Mouse (Mus musculus) liver, embryonic 13.5 days (tissue): ENCODE measurements around the gene Rlbp1. TPM values are rescaled to one million over a fixed set of nuclear protein-coding genes. Genes with fewer than 3 reads are reported as not detected.

Experiments
- ATAC-seq: fragments of 200-750 bp; cut with Nextera tagmentation; 2 replicates; pipeline ENCODE4 v1.8.0; 2017; ENCODE audit warnings: low read depth, mild to moderate bottlenecking, moderate number of reproducible peaks, moderate library complexity
- DNase-seq: peaks from one replicate; pipeline ENCODE4 v3.0.0; 2022
- H3K27ac ChIP-seq: fragments of 300-500 bp; sonication (generic); 2 replicates; pipeline ENCODE4 v1.5.1; 2015; ENCODE audit warnings: moderate library complexity, mild to moderate bottlenecking, inconsistent platforms
- H3K27me3 ChIP-seq: fragments of 300-500 bp; sonication (generic); 2 replicates; pipeline ENCODE4 v1.6.1; 2015; ENCODE audit warnings: mild to moderate bottlenecking, inconsistent platforms
- H3K36me3 ChIP-seq: fragments of 300-500 bp; sonication (generic); 2 replicates; pipeline ENCODE4 v1.6.1; 2015; ENCODE audit warnings: mild to moderate bottlenecking, inconsistent platforms
- H3K4me1 ChIP-seq: fragments of 300-500 bp; sonication (generic); replicated peaks from 2 replicates; pipeline ENCODE4 v1.6.1; 2015; ENCODE audit warnings: inconsistent platforms
- H3K4me2 ChIP-seq: fragments of 300-500 bp; sonication (generic); 2 replicates; pipeline ENCODE4 v1.6.1; 2015; ENCODE audit warnings: inconsistent platforms, mild to moderate bottlenecking, moderate library complexity
- H3K4me3 ChIP-seq: fragments of 300-500 bp; sonication (generic); replicated peaks from 2 replicates; pipeline ENCODE4 v1.5.1; 2015; ENCODE audit warnings: mild to moderate bottlenecking, inconsistent platforms
- H3K9ac ChIP-seq: fragments of 300-500 bp; sonication (generic); 2 replicates; pipeline ENCODE4 v1.6.1; 2015; ENCODE audit warnings: mild to moderate bottlenecking, inconsistent platforms
- H3K9me3 ChIP-seq: fragments of 300-500 bp; sonication (generic); replicated peaks from 2 replicates; pipeline ENCODE4 v1.6.1; 2016; ENCODE audit warnings: inconsistent platforms
- WGBS: fragments of 180-500 bp; shearing (Covaris S2); methylation state at CpG from one replicate; pipeline ENCODE4 v1.1.7; 2015; ENCODE audit not compliant: insufficient replicate concordance; 5-methylcytosine and 5-hydroxymethylcytosine counted together
- polyA plus RNA-seq: library from polyadenylated mRNA; unstranded; fragments of >200 nt; fragmentation: Nextera tagmentation; extraction: Ambion mirVana; gene quantifications from 2 replicates; pipeline ENCODE4 v1.2.1, GENCODE M21; 2015

Gene Rlbp1
- polyA plus RNA-seq, 1 experiment from 2014 or later, result 0.06 TPM

GRCm38 (mm10) chr7:79394666-79395065 is 7.8 kb upstream of the Rlbp1 start:
- 70% methylated on average over 7 of the region's 7 CpGs for WGBS
- DNase-seq (no peak), ATAC-seq (no peak)
- Histone ChIP-seq H3K4me1 (peaks cover 21% of the 10 kb centered on the region), H3K4me3 (no peak overlapping the region), H3K9ac (no peak overlapping the region), H3K36me3 (peaks cover 14% of the 10 kb centered on the region), H3K27me3 (no peaks in the 10 kb centered on the region), H3K27ac (no peak overlapping the region), H3K4me2 (no peak overlapping the region), H3K9me3 (no peaks in the 10 kb centered on the region)

GRCm38 (mm10) chr7:79393924-79394323 is 7.1 kb upstream of the Rlbp1 start:
- H3K4me3 ChIP-seq, result no peak overlapping the region
- H3K9me3 ChIP-seq, result no peaks in the 10 kb centered on the region
- no peak overlapping the region for H3K27ac ChIP-seq
- 91% methylated on average over 7 of the region's 7 CpGs for WGBS
- no peak overlapping the region for H3K9ac ChIP-seq
- no peaks in the 10 kb centered on the region for H3K27me3 ChIP-seq
- ATAC-seq (no peak), DNase-seq (no peak)
- H3K36me3 ChIP-seq, result peaks cover 10% of the 10 kb centered on the region
- no peak overlapping the region for H3K4me2 ChIP-seq
- peaks cover 21% of the 10 kb centered on the region for H3K4me1 ChIP-seq

- Histone ChIP-seq H3K9ac (peak overlapping the region; percentile 78), H3K4me1 (peaks cover 21% of the 10 kb centered on the region), H3K9me3 (no peaks in the 10 kb centered on the region), H3K36me3 (peaks cover 8% of the 10 kb centered on the region), H3K27ac (peak overlapping the region; percentile 89), H3K4me3 (peak overlapping the region; percentile 76), H3K4me2 (peak overlapping the region; percentile 90), H3K27me3 (no peaks in the 10 kb centered on the region)
- WGBS, result 42% methylated on average over 9 of the region's 9 CpGs
- peak; percentile 74 for ATAC-seq
- peak; percentile 57 for DNase-seq
Measured at GRCm38 (mm10) chr7:79392860-79393513, 6.1 kb upstream of the Rlbp1 start.

- Histone ChIP-seq H3K27me3 (no peaks in the 10 kb centered on the region), H3K36me3 (peaks cover 3% of the 10 kb centered on the region; the same call in 1 of the 2 replicates), H3K4me2 (peak within 1 kb of the TSS; percentile 90), H3K27ac (peak within 1 kb of the TSS; percentile 89), H3K4me1 (peaks cover 21% of the 10 kb centered on the region), H3K9ac (peak within 1 kb of the TSS; percentile 78), H3K4me3 (peak within 1 kb of the TSS; percentile 76), H3K9me3 (no peaks in the 10 kb centered on the region)
- WGBS, result under 1% methylated on average over 44 of the region's 44 CpGs
- ATAC-seq (peak; percentile 89), DNase-seq (peak; percentile 91)
Measured at GRCm38 (mm10) chr7:79391883-79392649, 5.2 kb upstream of the Rlbp1 start, which contains the start of gene Fanci. TSS of gene Fanci (plus strand) at chr7:79391929.

- Histone ChIP-seq H3K4me1 (peaks cover 21% of the 10 kb centered on the region), H3K4me2 (peak overlapping the region; percentile 90), H3K27ac (peak overlapping the region; percentile 89), H3K36me3 (peaks cover 2% of the 10 kb centered on the region; the same call in 1 of the 2 replicates), H3K9me3 (no peaks in the 10 kb centered on the region), H3K27me3 (no peaks in the 10 kb centered on the region), H3K4me3 (peak overlapping the region; percentile 76), H3K9ac (peak overlapping the region; percentile 78)
- WGBS, result 21% methylated on average over 3 of the region's 3 CpGs
- ATAC-seq (no peak), DNase-seq (no peak)
Measured at GRCm38 (mm10) chr7:79391471-79391870, 4.6 kb upstream of the Rlbp1 start.

- ATAC-seq (no peak), DNase-seq (no peak)
- no peaks in the 10 kb centered on the region for H3K36me3 ChIP-seq
- 67% methylated on average over 5 of the region's 5 CpGs for WGBS
- no peak overlapping the region for H3K4me3 ChIP-seq
- H3K4me1 ChIP-seq, result peaks cover 21% of the 10 kb centered on the region
- no peaks in the 10 kb centered on the region for H3K27me3 ChIP-seq
- no peaks in the 10 kb centered on the region for H3K9me3 ChIP-seq
- no peak overlapping the region for H3K27ac ChIP-seq
- H3K4me2 ChIP-seq, result no peak overlapping the region
- H3K9ac ChIP-seq, result no peak overlapping the region
Measured at GRCm38 (mm10) chr7:79390141-79390708, 3.4 kb upstream of the Rlbp1 start.

- peaks cover 14% of the 10 kb centered on the region for H3K4me1 ChIP-seq
- no peaks in the 10 kb centered on the region for H3K9me3 ChIP-seq
- no peaks in the 10 kb centered on the region for H3K27me3 ChIP-seq
- ATAC-seq, result no peak
- no peak overlapping the region for H3K27ac ChIP-seq
- DNase-seq, result no peak
- no peak overlapping the region for H3K4me2 ChIP-seq
- H3K36me3 ChIP-seq, result no peaks in the 10 kb centered on the region
- H3K9ac ChIP-seq, result no peak overlapping the region
- WGBS, result 70% methylated on average over 7 of the region's 7 CpGs
- no peak overlapping the region for H3K4me3 ChIP-seq
Measured at GRCm38 (mm10) chr7:79388671-79389206, 1.9 kb upstream of the Rlbp1 start.

- H3K4me3 ChIP-seq, result no peak overlapping the region
- no peak for ATAC-seq
- no peak for DNase-seq
- H3K27me3 ChIP-seq, result no peaks in the 10 kb centered on the region; the same call in 1 of the 2 replicates
- H3K9me3 ChIP-seq, result no peaks in the 10 kb centered on the region
- H3K4me1 ChIP-seq, result peaks cover 7% of the 10 kb centered on the region
- no peak overlapping the region for H3K27ac ChIP-seq
- 44% methylated on average over 7 of the region's 7 CpGs for WGBS
- H3K4me2 ChIP-seq, result no peak overlapping the region
- no peaks in the 10 kb centered on the region for H3K36me3 ChIP-seq
- H3K9ac ChIP-seq, result no peak overlapping the region
Measured at GRCm38 (mm10) chr7:79387991-79388390, 1.1 kb upstream of the Rlbp1 start.

GRCm38 (mm10) chr7:79387140-79387539 is 292 bp upstream of the Rlbp1 start:
- Histone ChIP-seq H3K4me3 (no peak overlapping the region), H3K4me2 (no peak overlapping the region), H3K36me3 (no peaks in the 10 kb centered on the region), H3K27ac (no peak overlapping the region), H3K9me3 (no peaks in the 10 kb centered on the region), H3K27me3 (peaks cover 2% of the 10 kb centered on the region; the same call in 1 of the 2 replicates), H3K4me1 (peaks cover 4% of the 10 kb centered on the region), H3K9ac (no peak overlapping the region)
- ATAC-seq (no peak), DNase-seq (no peak)
- 62% methylated on average over 8 of the region's 8 CpGs for WGBS

GRCm38 (mm10) chr7:79376516-79377275 is 10.2 kb downstream of the Rlbp1 start:
- H3K4me2 ChIP-seq, result no peak overlapping the region
- peak overlapping the region; percentile 43 for H3K27ac ChIP-seq
- H3K4me1 ChIP-seq, result peaks cover 10% of the 10 kb centered on the region
- H3K36me3 ChIP-seq, result no peaks in the 10 kb centered on the region
- no peaks in the 10 kb centered on the region for H3K9me3 ChIP-seq
- H3K4me3 ChIP-seq, result no peak overlapping the region
- WGBS, result 34% methylated on average over 10 of the region's 10 CpGs
- no peak overlapping the region for H3K9ac ChIP-seq
- peak; percentile 59 for ATAC-seq
- 0 out of 2 replicates have a peak, but pooled peaks cover 14% of the 10 kb centered on the region for H3K27me3 ChIP-seq
- no peak for DNase-seq
